Mouse (Mus musculus): ENCODE results near the gene Atf5. TPM values are rescaled to one million over a fixed set of nuclear protein-coding genes. Genes with fewer than 3 reads are reported as not detected.
A peak's percentile ranks its signal among the peaks of the same experiment; 100 is the strongest.

The Atf5 gene
- polyA plus RNA-seq, 1 experiment from 2014 or later, result 5.4 TPM

DNA sequence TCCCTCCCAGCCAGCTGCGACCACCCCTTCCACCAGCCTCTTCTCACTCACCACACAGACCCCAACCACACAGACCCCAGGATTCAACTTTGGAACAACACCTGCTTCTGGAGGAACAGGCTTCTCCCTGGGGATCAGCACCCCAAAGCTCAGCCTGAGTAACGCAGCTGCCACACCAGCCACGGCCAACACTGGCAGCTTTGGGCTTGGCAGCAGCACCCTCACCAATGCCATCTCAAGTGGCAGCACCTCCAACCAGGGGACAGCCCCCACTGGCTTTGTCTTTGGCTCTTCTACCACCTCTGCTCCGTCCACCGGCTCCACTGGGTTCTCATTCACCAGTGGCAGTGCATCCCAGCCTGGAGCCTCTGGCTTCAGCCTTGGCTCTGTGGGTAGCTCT lies 12.2 kb upstream of the Atf5 start:
- no peak for ATAC-seq
- Histone ChIP-seq H3K9ac (no peak overlapping the region), H3K27ac (no peak overlapping the region), H3K27me3 (replicated peaks) (no peaks in the 10 kb centered on the region), H3K4me1 (peaks cover 23% of the 10 kb centered on the region), H3K4me3 (no peak overlapping the region), H3K36me3 (peaks cover 69% of the 10 kb centered on the region), H3K4me2 (no peak overlapping the region), H3K9me3 (replicated peaks) (no peaks in the 10 kb centered on the region)
- 87% methylated on average over 5 of the region's 5 CpGs for WGBS (ENCODE audit: insufficient replicate concordance)

DNA sequence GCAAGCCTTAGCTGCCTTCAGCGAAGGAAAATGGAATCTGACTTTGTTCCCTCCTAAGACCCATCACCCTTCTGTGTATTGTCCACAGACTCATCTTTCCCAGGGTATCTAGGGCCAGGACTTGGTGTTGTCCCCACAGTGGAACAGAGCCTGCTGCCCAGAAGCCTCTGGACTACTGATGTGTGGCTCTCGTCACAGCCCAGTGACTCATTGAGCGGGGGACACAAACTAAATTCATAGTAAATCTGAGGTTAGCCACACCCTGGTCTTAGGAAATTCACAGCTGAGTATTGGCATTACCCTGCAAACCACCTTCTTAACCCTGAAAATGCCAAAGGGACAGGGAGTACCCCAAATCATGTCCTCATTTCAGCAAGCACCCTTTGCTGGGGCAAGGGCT lies 10.3 kb upstream of the Atf5 start:
- ATAC-seq, result no peak
- Histone ChIP-seq H3K4me3 (no peak overlapping the region), H3K27ac (no peak overlapping the region), H3K27me3 (replicated peaks) (no peaks in the 10 kb centered on the region), H3K9me3 (replicated peaks) (no peaks in the 10 kb centered on the region), H3K4me1 (peaks cover 40% of the 10 kb centered on the region), H3K9ac (no peak overlapping the region), H3K4me2 (no peak overlapping the region), H3K36me3 (peaks cover 74% of the 10 kb centered on the region)
- WGBS (ENCODE audit: insufficient replicate concordance), result 75% methylated on average over 3 of the region's 3 CpGs

DNA sequence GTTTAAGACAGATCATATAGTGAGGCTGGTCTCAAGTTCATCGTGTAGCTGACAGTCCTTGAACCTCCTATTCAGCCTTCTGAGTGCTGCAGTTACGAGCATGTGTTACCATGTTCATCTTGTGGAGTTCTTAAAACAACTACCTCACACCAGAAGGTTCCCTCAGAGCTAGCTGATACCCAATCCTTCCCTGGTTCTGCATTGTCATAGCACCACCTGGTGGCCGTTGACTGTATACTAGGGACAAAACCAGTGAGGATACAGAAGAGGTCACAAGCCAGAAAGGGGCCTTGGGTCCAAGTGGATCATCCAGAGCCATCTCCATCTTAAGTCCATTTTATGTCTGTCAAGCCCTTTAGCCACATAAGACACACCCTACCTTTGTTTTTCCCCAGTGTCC lies 8.4 kb upstream of the Atf5 start:
- Histone ChIP-seq H3K9me3 (replicated peaks) (no peaks in the 10 kb centered on the region), H3K4me1 (peaks cover 59% of the 10 kb centered on the region), H3K4me2 (no peak overlapping the region), H3K27me3 (replicated peaks) (no peaks in the 10 kb centered on the region), H3K9ac (no peak overlapping the region), H3K36me3 (peaks cover 60% of the 10 kb centered on the region), H3K4me3 (no peak overlapping the region), H3K27ac (no peak overlapping the region)
- WGBS (ENCODE audit: insufficient replicate concordance), result 21% methylated on average over 3 of the region's 3 CpGs
- peak; percentile 57 for ATAC-seq

DNA sequence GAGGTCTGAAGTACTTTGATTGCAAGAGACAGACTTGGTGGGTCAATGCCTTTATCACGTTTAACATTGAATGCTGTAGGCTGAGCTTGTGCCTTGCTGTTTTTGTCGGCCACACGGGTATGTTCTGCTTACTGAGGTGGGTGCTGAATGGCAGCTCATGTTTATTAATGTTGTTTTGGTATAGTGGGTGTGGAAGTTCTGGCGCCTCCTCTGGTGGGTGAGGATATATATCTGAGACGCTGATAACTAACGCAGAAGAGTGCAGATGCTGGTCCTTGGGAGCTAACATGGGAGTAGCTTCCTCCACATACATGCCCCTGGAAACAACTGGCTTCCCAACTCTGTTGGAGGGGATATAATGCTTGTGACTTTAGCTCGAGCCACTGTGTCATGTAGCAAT lies 7.0 kb upstream of the Atf5 start:
- 0 out of 2 replicates have a peak overlapping the region, but pooled peaks have one; percentile 4 for H3K27ac ChIP-seq
- H3K4me1 ChIP-seq, result peaks cover 69% of the 10 kb centered on the region
- no peak overlapping the region for H3K9ac ChIP-seq
- no peak overlapping the region for H3K4me3 ChIP-seq
- WGBS (ENCODE audit: insufficient replicate concordance), result 32% methylated on average over 7 of the region's 7 CpGs
- peaks cover 59% of the 10 kb centered on the region for H3K36me3 ChIP-seq
- no peaks in the 10 kb centered on the region for H3K27me3 ChIP-seq (replicated peaks)
- no peak overlapping the region for H3K4me2 ChIP-seq
- no peak for ATAC-seq
- H3K9me3 ChIP-seq (replicated peaks), result no peaks in the 10 kb centered on the region

DNA sequence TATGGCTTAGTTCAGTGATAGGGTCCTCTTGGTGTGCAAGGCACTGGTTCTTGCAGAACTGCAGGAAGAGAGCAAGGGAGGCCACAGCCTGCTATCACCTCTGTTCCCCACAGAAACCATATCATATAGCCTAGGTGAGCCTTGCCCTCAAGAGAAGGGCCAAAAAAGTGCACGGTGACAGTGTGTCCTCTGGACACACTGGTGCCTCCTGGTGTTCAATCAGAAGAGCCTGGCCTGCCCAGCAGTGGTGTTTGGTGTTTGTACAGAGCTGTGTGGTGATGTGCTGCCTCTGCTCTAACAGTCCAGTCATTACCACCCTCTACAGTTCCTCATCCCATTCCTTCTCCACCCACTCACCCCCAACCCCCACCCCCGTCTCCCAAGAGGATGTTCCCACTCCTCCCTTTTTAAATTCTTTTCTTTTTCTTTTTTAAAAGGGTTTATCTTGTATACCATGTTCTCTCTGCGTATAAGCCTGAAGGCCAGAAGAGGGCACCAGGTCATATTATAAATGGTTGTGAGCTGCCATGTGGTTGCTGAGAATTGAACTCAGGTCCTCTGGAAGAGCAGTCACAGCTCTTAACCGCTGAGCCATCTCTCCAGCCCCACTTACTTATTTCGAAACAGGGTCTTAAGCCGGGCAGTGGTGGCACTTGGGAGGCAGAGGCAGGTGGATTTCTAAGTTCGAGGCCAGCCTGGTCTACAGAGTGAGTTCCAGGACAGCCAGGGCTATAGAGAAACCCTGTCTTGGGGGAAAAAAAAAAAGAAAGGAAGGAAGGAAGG lies 5.4 kb upstream of the Atf5 start:
- no peak for ATAC-seq
- Histone ChIP-seq H3K9me3 (replicated peaks) (no peaks in the 10 kb centered on the region), H3K4me2 (no peak overlapping the region), H3K27ac (peak overlapping the region; percentile 27; the same call in 1 of the 2 replicates), H3K4me3 (no peak overlapping the region), H3K4me1 (peaks cover 83% of the 10 kb centered on the region), H3K36me3 (peaks cover 52% of the 10 kb centered on the region), H3K27me3 (replicated peaks) (no peaks in the 10 kb centered on the region), H3K9ac (no peak overlapping the region)
- WGBS (ENCODE audit: insufficient replicate concordance), result 76% methylated on average over 7 of the region's 7 CpGs

DNA sequence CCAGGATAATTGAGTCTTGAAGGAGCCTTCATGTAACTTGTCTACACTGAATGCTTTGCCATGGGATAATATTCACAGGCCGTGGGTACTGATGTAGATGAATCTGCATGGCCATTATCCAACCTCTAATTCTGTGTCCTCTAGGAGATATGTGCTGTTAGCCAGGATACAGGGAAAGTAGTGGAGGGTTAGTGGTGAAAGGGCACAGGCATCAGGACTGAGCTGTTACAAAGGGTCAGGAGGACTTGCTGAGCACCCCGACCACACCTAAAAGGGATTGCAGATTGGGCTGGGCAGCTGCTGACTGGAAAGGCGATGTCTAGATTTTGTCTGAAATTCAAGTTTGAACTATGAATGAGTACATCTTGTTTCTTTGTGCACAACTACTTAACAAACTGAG lies 4.1 kb upstream of the Atf5 start:
- Histone ChIP-seq H3K9ac (0 out of 2 replicates have a peak overlapping the region, but pooled peaks have one; percentile 27), H3K36me3 (peaks cover 39% of the 10 kb centered on the region), H3K4me3 (no peak overlapping the region), H3K27ac (peak overlapping the region; percentile 71), H3K4me2 (peak overlapping the region; percentile 88; the same call in 1 of the 2 replicates), H3K9me3 (replicated peaks) (no peaks in the 10 kb centered on the region), H3K4me1 (peaks cover 78% of the 10 kb centered on the region), H3K27me3 (replicated peaks) (no peaks in the 10 kb centered on the region)
- WGBS (ENCODE audit: insufficient replicate concordance), result 77% methylated on average over 3 of the region's 3 CpGs
- ATAC-seq, result no peak

DNA sequence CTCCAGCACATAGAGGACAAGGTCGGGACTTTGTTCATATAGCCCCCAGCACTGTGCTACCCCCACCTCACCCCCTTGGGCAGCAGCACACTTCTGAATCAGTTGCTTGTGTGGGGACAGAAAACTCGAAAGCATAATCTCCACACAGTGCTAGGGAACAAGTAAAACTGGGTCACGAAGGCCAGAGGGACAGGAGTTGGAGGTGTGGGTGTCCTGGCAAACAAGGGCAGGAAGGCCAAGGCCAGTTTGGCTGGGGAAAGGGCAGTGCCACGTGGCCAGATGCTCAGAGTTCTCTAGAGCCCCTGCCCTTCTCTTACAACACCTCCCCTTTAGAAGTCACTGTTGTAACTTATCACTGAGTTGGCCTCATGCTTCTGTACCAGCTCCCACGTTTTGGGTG lies 3.4 kb upstream of the Atf5 start:
- H3K9ac ChIP-seq, result peak overlapping the region; percentile 97
- ATAC-seq, result no peak
- peak overlapping the region; percentile 88 for H3K4me2 ChIP-seq
- H3K4me3 ChIP-seq, result peak overlapping the region; percentile 84; the same call in 1 of the 2 replicates
- peaks cover 35% of the 10 kb centered on the region for H3K36me3 ChIP-seq
- WGBS (ENCODE audit: insufficient replicate concordance), result 34% methylated on average over 5 of the region's 5 CpGs
- H3K4me1 ChIP-seq, result peaks cover 82% of the 10 kb centered on the region
- no peaks in the 10 kb centered on the region for H3K9me3 ChIP-seq (replicated peaks)
- H3K27me3 ChIP-seq (replicated peaks), result no peaks in the 10 kb centered on the region
- H3K27ac ChIP-seq, result peak overlapping the region; percentile 71

DNA sequence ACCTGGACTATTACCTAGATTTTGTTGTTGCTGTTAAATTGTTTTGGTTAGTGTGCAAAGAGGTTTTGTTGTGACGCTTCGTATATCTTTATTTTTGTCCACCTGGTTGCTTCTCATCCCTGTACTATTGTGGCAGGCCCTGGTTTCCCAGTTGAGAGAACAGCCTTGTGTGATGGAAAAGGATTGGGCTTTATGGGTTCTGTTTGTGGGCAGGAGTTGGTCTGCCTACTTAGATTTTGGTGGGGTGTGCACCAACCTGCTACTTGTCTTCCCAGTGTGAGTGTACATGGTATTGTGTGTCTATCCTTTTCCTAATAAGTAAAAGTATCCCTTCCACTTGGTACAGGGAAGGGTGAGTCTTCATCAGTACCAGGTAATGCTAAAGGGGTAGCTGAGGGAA lies 2.9 kb upstream of the Atf5 start:
- ATAC-seq, result no peak
- Histone ChIP-seq H3K9me3 (replicated peaks) (no peaks in the 10 kb centered on the region), H3K4me1 (peaks cover 82% of the 10 kb centered on the region), H3K36me3 (peaks cover 39% of the 10 kb centered on the region), H3K27ac (peak overlapping the region; percentile 71), H3K4me3 (peak overlapping the region; percentile 84), H3K9ac (peak overlapping the region; percentile 97), H3K27me3 (replicated peaks) (no peaks in the 10 kb centered on the region), H3K4me2 (peak overlapping the region; percentile 88)
- WGBS (ENCODE audit: insufficient replicate concordance), result 83% methylated on average over 2 of the region's 2 CpGs

DNA sequence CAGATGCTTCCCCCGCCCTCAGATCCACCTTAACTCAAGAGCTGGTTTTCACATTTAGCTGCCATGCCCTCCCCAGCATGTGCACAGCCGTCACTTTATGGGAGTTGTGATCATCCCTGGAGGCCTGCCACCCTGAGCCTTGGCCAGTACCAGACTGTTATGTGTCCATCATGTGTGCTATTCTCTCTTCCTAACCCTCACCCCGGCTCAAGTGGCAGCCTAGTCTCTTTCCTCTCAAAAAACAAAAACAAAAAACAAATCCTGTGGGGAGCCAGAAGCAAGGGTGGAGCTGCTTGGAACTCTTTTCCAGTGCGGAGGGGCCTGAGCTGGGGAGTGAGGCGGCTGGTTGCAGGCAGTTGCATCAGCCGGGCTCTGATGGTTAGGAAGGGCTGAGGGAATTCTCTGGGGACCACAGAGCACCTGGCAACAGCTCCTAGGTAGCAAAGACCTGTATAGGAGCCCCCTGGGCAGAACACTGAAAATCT lies 2.3 kb upstream of the Atf5 start:
- peak overlapping the region; percentile 71 for H3K27ac ChIP-seq
- H3K27me3 ChIP-seq (replicated peaks), result no peaks in the 10 kb centered on the region
- peak overlapping the region; percentile 88 for H3K4me2 ChIP-seq
- peaks cover 45% of the 10 kb centered on the region for H3K36me3 ChIP-seq
- ATAC-seq, result no peak
- H3K9ac ChIP-seq, result peak overlapping the region; percentile 97
- H3K4me1 ChIP-seq, result peaks cover 82% of the 10 kb centered on the region
- 44% methylated on average over 6 of the region's 6 CpGs for WGBS (ENCODE audit: insufficient replicate concordance)
- no peaks in the 10 kb centered on the region for H3K9me3 ChIP-seq (replicated peaks)
- H3K4me3 ChIP-seq, result peak overlapping the region; percentile 84

DNA sequence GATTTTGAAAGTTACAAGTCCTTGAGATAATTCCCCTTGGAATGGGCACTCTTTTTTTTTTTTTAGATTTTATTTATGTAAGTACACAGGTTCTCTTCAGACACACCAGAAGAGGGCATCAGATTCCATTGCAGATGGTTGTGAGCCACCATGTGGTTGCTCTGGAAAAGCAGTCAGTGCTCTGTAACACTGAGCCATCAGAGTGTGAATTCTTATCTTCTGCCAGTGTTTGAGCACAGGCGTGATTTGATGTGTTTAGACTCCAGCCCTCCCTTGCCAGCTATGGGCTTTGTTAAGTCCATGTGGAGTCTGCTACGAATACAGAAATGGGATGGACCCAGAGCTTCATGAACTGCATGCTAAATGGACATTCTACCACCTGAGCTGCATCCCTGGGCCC lies 1.7 kb upstream of the Atf5 start:
- H3K9ac ChIP-seq, result peak overlapping the region; percentile 97

DNA sequence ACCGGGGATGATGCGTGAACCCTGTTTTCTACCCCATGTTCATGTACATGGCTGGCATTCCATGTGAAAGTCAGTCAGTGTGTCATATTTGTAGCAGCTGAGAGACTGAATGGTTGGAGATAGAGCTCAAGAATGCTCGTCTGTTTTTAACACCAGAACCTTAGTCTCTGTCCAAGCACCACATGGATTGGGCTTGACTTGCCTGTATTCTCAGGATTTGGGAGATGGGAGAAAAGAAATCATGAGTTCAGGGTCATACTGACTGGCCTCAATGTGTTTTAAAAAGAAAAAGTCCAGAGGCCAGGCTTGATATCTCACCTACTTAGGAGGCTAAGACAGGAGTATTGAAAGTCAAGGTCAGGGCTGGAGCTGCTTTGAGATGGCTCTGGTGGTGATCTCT lies 983 bp upstream of the Atf5 start:
- H3K36me3 ChIP-seq, result peaks cover 44% of the 10 kb centered on the region
- H3K4me3 ChIP-seq, result peak overlapping the region; percentile 84
- H3K4me2 ChIP-seq, result peak overlapping the region; percentile 88
- H3K4me1 ChIP-seq, result peaks cover 73% of the 10 kb centered on the region
- peak overlapping the region; percentile 97 for H3K9ac ChIP-seq
- no peaks in the 10 kb centered on the region for H3K9me3 ChIP-seq (replicated peaks)
- 18% methylated on average over 3 of the region's 3 CpGs for WGBS (ENCODE audit: insufficient replicate concordance)
- peak overlapping the region; percentile 97 for H3K27ac ChIP-seq
- no peak for ATAC-seq
- H3K27me3 ChIP-seq (replicated peaks), result no peaks in the 10 kb centered on the region

More for the DNA sequence above, 1.7 kb upstream of the Atf5 start:
- Histone ChIP-seq H3K27me3 (replicated peaks) (no peaks in the 10 kb centered on the region), H3K27ac (peak overlapping the region; percentile 97), H3K9me3 (replicated peaks) (no peaks in the 10 kb centered on the region), H3K4me2 (peak overlapping the region; percentile 88), H3K36me3 (peaks cover 44% of the 10 kb centered on the region), H3K4me3 (peak overlapping the region; percentile 84), H3K4me1 (peaks cover 79% of the 10 kb centered on the region)
- 30% methylated on average over 2 of the region's 2 CpGs for WGBS (ENCODE audit: insufficient replicate concordance)
- ATAC-seq, result no peak

DNA sequence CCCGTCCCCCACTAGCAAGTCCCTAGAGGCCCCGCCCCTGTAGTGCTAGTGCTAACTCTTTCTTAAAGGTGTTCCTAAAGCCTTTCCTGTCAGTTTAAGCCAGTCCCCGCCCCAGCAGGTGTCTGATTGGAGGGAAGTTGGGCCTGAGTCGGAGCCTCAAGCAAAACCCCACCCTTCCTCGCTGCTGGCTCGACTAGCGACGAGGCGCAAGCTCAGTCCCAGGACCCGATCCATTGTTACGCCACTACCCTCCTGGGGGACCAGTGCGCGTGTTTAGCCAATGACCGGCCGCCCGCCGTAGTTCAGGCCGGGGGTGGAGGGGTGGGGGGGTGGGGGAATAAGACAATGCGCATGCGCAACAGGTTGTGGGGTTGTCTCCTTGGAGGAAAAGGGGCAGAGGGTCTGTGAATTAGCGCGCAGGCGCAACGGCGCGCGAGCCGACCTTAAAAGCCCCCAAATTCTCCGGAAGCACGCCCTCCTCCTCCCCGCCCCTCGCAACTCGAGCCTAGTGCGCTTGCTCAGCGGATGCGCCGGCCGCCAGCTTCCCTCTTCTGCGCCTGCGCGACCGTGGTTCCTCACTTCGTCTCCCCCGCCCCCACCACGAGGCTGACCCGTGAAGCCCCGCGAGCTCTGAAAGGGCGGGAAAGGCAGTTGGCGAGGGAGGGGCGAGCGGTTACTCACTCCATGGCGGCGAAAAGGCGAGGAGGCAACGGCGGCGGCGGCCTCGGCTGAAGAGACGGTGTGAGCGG lies 563 bp downstream of the Atf5 start, which contains the start of the genes Nup62 and Il4i1:
Nup62 (plus strand) TSS at position 368 of the 749 bp plus-strand sequence.
Il4i1 (plus strand) TSS at position 667 of the 749 bp plus-strand sequence.
- Histone ChIP-seq H3K9ac (peak within 1 kb of the TSS; percentile 97), H3K4me2 (peak within 1 kb of the TSS; percentile 88), H3K27me3 (replicated peaks) (no peaks in the 10 kb centered on the region), H3K9me3 (replicated peaks) (no peaks in the 10 kb centered on the region), H3K27ac (peak within 1 kb of the TSS; percentile 97), H3K36me3 (peaks cover 51% of the 10 kb centered on the region), H3K4me1 (peaks cover 63% of the 10 kb centered on the region), H3K4me3 (peak within 1 kb of the TSS; percentile 84)
- 0% methylated on average over 62 of the region's 62 CpGs for WGBS (ENCODE audit: insufficient replicate concordance)
- ATAC-seq, result peak; percentile 89
